ENCODE assay signal across 22 mouse cellular contexts in genomic region chr11:19911216-19911615, GRCm38 (mm10). TPM values are rescaled to one million over a fixed set of nuclear protein-coding genes. Genes with fewer than 3 reads are reported as not detected.
A peak's percentile ranks its signal among the peaks of the same experiment; 100 is the strongest.
DNase-seq lines count a peak whose midpoint lies in the region; TF ChIP-seq lines count a peak whose summit lies in the region.
"Had no signal": no experiment of that assay in that cellular context is flagged by ENCODE, and none has a peak within 500 bp of the region (broad histone marks: within the 10 kb centered on the region; RNA-seq: fewer than 3 reads in every experiment).

No protein-coding gene starts in this region.

- no peak for TF ChIP-seq CTCF in ES-Bruce4 (IDR thresholded peaks at IDR 0.05; ENCODE audit: low read depth, low read length)

- H3K27me3 ChIP-seq in ES-Bruce4 (ENCODE audit: control insufficient read depth, insufficient read depth, low read length, poor library complexity, severe bottlenecking) = no peaks in the 10 kb centered on the region
- H3K27me3 ChIP-seq: CH12.LX; embryonic facial prominence, embryonic 12.5 days; forebrain, embryonic 12.5 days had no signal

- H3K4me3 ChIP-seq in ES-Bruce4 (ENCODE audit: low read depth, low read length) = no peak overlapping the region
- H3K4me3 ChIP-seq in ES-E14 (ENCODE audit: insufficient read depth in 1 of 2, low read depth in 1 of 2, low read length in 2 of 2, poor library complexity in 1 of 2, severe bottlenecking in 1 of 2) = no peak overlapping the region
- H3K4me3 ChIP-seq: embryonic facial prominence, embryonic 10.5 days; embryonic facial prominence, embryonic 12.5 days; forebrain, embryonic 10.5 days; forebrain, embryonic 12.5 days had no signal

- intact Hi-C loops in left cerebral cortex, postnatal 25 days (cut with DNase I) = no loop called here

- H3K27ac ChIP-seq in ES-Bruce4 (ENCODE audit: insufficient read depth, low read length) (peak overlapping the region; percentile 87), ES-E14 (ENCODE audit: insufficient read depth, low read depth, low read length, poor library complexity, severe bottlenecking) (peak overlapping the region; percentile 48; the same call in 1 of the 2 replicates)
- H3K27ac ChIP-seq: embryonic facial prominence, embryonic 10.5 days; embryonic facial prominence, embryonic 12.5 days; forebrain, embryonic 10.5 days; forebrain, embryonic 12.5 days had no signal

- in situ Hi-C loops in ES-E14 (cut with MboI; ENCODE audit: low sequenced_read_pairs in 2 of 2, unreplicated experiment in 2 of 2) = loop anchor here (5.0 to 10.0 kb wide), 2 partner anchors 116 to 124 kb away; no protein-coding TSS in a partner anchor

- DNase-seq in 3T3-L1 (ENCODE audit: low read depth, low spot score) (peak; percentile 21), ES-E14 (ENCODE audit: low read depth, low spot score) (peak; percentile 44), ZHBTc4 (ENCODE audit: low read depth, low spot score) (peak; percentile 87)
- DNase-seq in left cerebral cortex, postnatal 25 days (ENCODE audit: low spot score in 2 of 2) = no peak
- DNase-seq in heart, adult 11 months = no peak
- no peak for DNase-seq in kidney, adult 8-10 months
- no peak for DNase-seq in lung, postnatal 10 days
- DNase-seq: adrenal gland, adult 2 months; adrenal gland, postnatal 10 days; adrenal gland, postnatal 25 days; B cell, adult 2 months; cerebellum, adult 11 months; cerebellum, adult 2 months; cerebellum, adult 9-10 months; cerebellum, postnatal 10 days; cerebellum, postnatal 25 days had no signal

- no peak for TF ChIP-seq POLR2A in ES-Bruce4 (IDR thresholded peaks at IDR 0.05; ENCODE audit: insufficient read depth, low read length)

- H3K4me1 ChIP-seq in ES-Bruce4 (ENCODE audit: control insufficient read depth, insufficient read depth, low read length) (no peaks in the 10 kb centered on the region), ES-E14 (ENCODE audit: control insufficient read depth in 2 of 2, insufficient read depth in 2 of 2, low read length in 2 of 2, poor library complexity in 1 of 2) (peaks cover 3 to 4% of the 10 kb centered on the region in 2 experiments; a peak in 2 of 4 replicates)
- H3K4me1 ChIP-seq: embryonic facial prominence, embryonic 10.5 days; embryonic facial prominence, embryonic 12.5 days; forebrain, embryonic 10.5 days; forebrain, embryonic 12.5 days had no signal

- no peak for TF ChIP-seq EP300 in ES-Bruce4 (IDR thresholded peaks at IDR 0.05; ENCODE audit: insufficient read depth, low read depth, low read length)

- H3K36me3 ChIP-seq in ES-Bruce4 (ENCODE audit: control insufficient read depth, insufficient read depth, low read length, poor library complexity, severe bottlenecking) = no peaks in the 10 kb centered on the region
- no peaks in the 10 kb centered on the region for H3K36me3 ChIP-seq in ES-E14 (ENCODE audit: control insufficient read depth, insufficient read depth, low read length, poor library complexity, severe bottlenecking)
- H3K36me3 ChIP-seq: embryonic facial prominence, embryonic 10.5 days; embryonic facial prominence, embryonic 12.5 days; forebrain, embryonic 10.5 days; forebrain, embryonic 12.5 days had no signal

- 0 out of 2 replicates have a peak, but pooled peaks cover 5% of the 10 kb centered on the region for H3K9me3 ChIP-seq in ES-Bruce4 (replicated peaks; ENCODE audit: control insufficient read depth, insufficient read depth, low read length, poor library complexity, severe bottlenecking)
- H3K9me3 ChIP-seq in ES-E14 (ENCODE audit: control insufficient read depth, insufficient read depth, low read depth, low read length) = no peaks in the 10 kb centered on the region

- no peak overlapping the region for H3K9ac ChIP-seq in ES-Bruce4 (ENCODE audit: low read depth, poor library complexity, severe bottlenecking)
- no peak overlapping the region for H3K9ac ChIP-seq in ES-E14 (ENCODE audit: insufficient read depth, low read depth, low read length, poor library complexity, severe bottlenecking)
- H3K9ac ChIP-seq: embryonic facial prominence, embryonic 12.5 days; forebrain, embryonic 12.5 days had no signal

TF ChIP-seq in ES-E14, 5 proteins besides CTCF, POLR2A, EP300 and RAD21:
- TF ChIP-seq CHD2 (IDR thresholded peaks at IDR 0.05; ENCODE audit: low read depth, low read length) (no peak), MAFK (IDR thresholded peaks at IDR 0.05; ENCODE audit: insufficient read depth, low read depth, low read length) (peak; percentile 89)

RNA-seq across cellular contexts. Expression of gene Spred2, which starts 13.0 kb away (rescaled TPM):
- 41.9 and 43.5 TPM in 2 replicates for polyA plus RNA-seq in ES-Bruce4 (2011; ENCODE audit: insufficient read depth, insufficient read length, low read depth, missing spikeins)
- total RNA-seq in ES-E14 (2012; rRNA removed) = 19.4 and 21.6 TPM in 2 replicates
- 100 to 1,000 TPM in 1 of 2 experiments, 10 to 100 TPM in 1; 83.7 to 110 TPM for total RNA-seq in left cerebral cortex, postnatal 25 days (2021)

Comparison
In these comparisons a context has a peak if more than half of its experiments do, and no peak if none do; other contexts are left out.
1. DNase-seq: peak in 3T3-L1 (single experiment), ES-E14 (single experiment) and ZHBTc4 (single experiment); none in left cerebral cortex, postnatal 25 days (0 of 2), heart, adult 11 months (single experiment), kidney, adult 8-10 months (0 of 2) and lung, postnatal 10 days (single experiment).